Mouse (Mus musculus) embryonic fibroblast, embryonic 13.5 days (primary cell): ENCODE results near the gene Taf3.

ENCODE experiments used
- CTCF ChIP-seq: IDR thresholded peaks from 2 replicates; pipeline ENCODE4 v1.5.1; 2011; ENCODE audit warnings: mild to moderate bottlenecking, control low read depth, low read length, moderate library complexity, borderline replicate concordance; ENCODE audit not compliant: insufficient read depth
- POLR2A ChIP-seq: IDR thresholded peaks from 2 replicates; pipeline ENCODE4 v1.6.1; 2011; ENCODE audit warnings: low read depth, mild to moderate bottlenecking, control low read depth, low read length, moderate library complexity

GRCm38 (mm10) chr2:9877966-9878563 lies 170.3 kb downstream of the Taf3 start:
- TF ChIP-seq CTCF (no peak), POLR2A (no peak)
